ENCODE assay signal across 10 mouse cellular contexts in the genomic region with DNA sequence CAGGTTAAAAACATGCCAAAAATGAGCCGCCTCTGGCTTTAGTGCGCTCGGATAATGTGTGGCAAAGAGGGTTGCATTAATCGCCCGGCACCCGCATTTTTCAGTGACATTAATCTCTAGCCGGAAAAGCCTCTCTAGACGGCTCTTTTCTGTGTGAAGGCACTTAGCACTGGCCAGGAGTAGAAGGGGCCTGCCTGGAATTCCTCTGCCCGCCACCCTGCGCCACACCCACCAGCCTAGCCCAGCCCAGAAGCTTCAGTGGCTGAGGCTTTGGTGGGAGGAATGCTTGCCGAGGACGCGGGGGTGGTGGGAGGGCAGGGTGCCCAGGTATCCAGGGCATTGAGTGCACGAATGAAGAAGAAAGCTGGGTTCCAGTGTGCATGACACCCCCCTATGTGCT.
A peak's percentile ranks its signal among the peaks of the same experiment; 100 is the strongest.
DNase-seq lines count a peak whose midpoint lies in the region; ATAC-seq and TF ChIP-seq lines count a peak whose summit lies in the region.
"Had no signal": no experiment of that assay in that cellular context is flagged by ENCODE, and none has a peak within 500 bp of the region (broad histone marks: within the 10 kb centered on the region; RNA-seq: fewer than 3 reads in every experiment).

No protein-coding gene starts in this region.

- H3K36me3 ChIP-seq in kidney, postnatal 0 days (ENCODE audit: insufficient read depth, low read length), result no peaks in the 10 kb centered on the region
- H3K36me3 ChIP-seq in limb, embryonic 15.5 days, result no peaks in the 10 kb centered on the region
- H3K36me3 ChIP-seq: hindbrain, embryonic 12.5 days had no signal

- peaks cover 7% of the 10 kb centered on the region; the same call in 1 of the 2 replicates for H3K4me1 ChIP-seq in kidney, postnatal 0 days (replicated peaks; ENCODE audit: insufficient read depth, low read length)
- H3K4me1 ChIP-seq in limb, embryonic 15.5 days, result peaks cover 23% of the 10 kb centered on the region

- H3K9ac ChIP-seq in kidney, postnatal 0 days (ENCODE audit: low read depth, low read length), result no peak overlapping the region
- no peak overlapping the region for H3K9ac ChIP-seq in limb, embryonic 15.5 days
- H3K9ac ChIP-seq: hindbrain, embryonic 12.5 days had no signal

- peak; percentile 61 for DNase-seq in kidney, postnatal 0 days (ENCODE audit: low spot score)
- DNase-seq in kidney, postnatal 14 days, result no peak
- DNase-seq in urinary bladder, postnatal 14 days (ENCODE audit: low spot score), result peak; percentile 35
- no peak for DNase-seq in urinary bladder, postnatal 4 days (ENCODE audit: low spot score in 2 of 2)
- no peak for DNase-seq in gastrocnemius, postnatal 25 days
- no peak for DNase-seq in layer of hippocampus, adult 18-20 months (ENCODE audit: low spot score in 2 of 2)
- DNase-seq: cerebellum, adult 11 months; thymus, postnatal 14 days had no signal

- TF ChIP-seq CTCF in kidney, postnatal 0 days (IDR thresholded peaks at IDR 0.05; ENCODE audit: low read depth), result no peak

- H3K9me3 ChIP-seq in kidney, postnatal 0 days (replicated peaks; ENCODE audit: low read length), result no peaks in the 10 kb centered on the region
- no peaks in the 10 kb centered on the region for H3K9me3 ChIP-seq in limb, embryonic 15.5 days
- H3K9me3 ChIP-seq: hindbrain, embryonic 12.5 days had no signal

- no peak overlapping the region for H3K27ac ChIP-seq in kidney, postnatal 0 days
- H3K27ac ChIP-seq in limb, embryonic 15.5 days, result 0 out of 2 replicates have a peak overlapping the region, but pooled peaks have one; percentile 17
- H3K27ac ChIP-seq: hindbrain, embryonic 12.5 days had no signal

- 27% methylated on average over 14 of the region's 14 CpGs for WGBS in kidney, postnatal 0 days
- 31% methylated on average over 14 of the region's 14 CpGs for WGBS in limb, embryonic 15.5 days

- no peak overlapping the region for H3K4me2 ChIP-seq in kidney, postnatal 0 days (ENCODE audit: low read length)
- H3K4me2 ChIP-seq in limb, embryonic 15.5 days, result no peak overlapping the region
- H3K4me2 ChIP-seq: hindbrain, embryonic 12.5 days had no signal

- no peaks in the 10 kb centered on the region for H3K27me3 ChIP-seq in kidney, postnatal 0 days (ENCODE audit: insufficient read depth, low read length)
- H3K27me3 ChIP-seq in limb, embryonic 15.5 days, result 0 out of 2 replicates have a peak, but pooled peaks cover 3% of the 10 kb centered on the region
- H3K27me3 ChIP-seq: hindbrain, embryonic 12.5 days had no signal

- no peak; the same call in 1 of the 2 replicates for ATAC-seq in kidney, postnatal 0 days (replicated peaks; ENCODE audit: low FRiP score, low read depth)
- ATAC-seq in limb, embryonic 15.5 days (ENCODE audit: insufficient number of reproducible peaks, low FRiP score, low TSS enrichment, low read depth), result no peak

- no peak overlapping the region for H3K4me3 ChIP-seq in kidney, postnatal 0 days (replicated peaks; ENCODE audit: low read depth, low read length)
- H3K4me3 ChIP-seq in limb, embryonic 15.5 days, result no peak overlapping the region
- H3K4me3 ChIP-seq: hindbrain, embryonic 12.5 days had no signal

Comparison
In these comparisons a context has a peak if more than half of its experiments do, and no peak if none do; other contexts are left out.
1. DNase-seq: peak in kidney, postnatal 0 days (single experiment) and urinary bladder, postnatal 14 days (single experiment); none in kidney, postnatal 14 days (single experiment), urinary bladder, postnatal 4 days (0 of 2), gastrocnemius, postnatal 25 days (single experiment) and layer of hippocampus, adult 18-20 months (0 of 2).